Mouse (Mus musculus): ENCODE measurements around the gene Heg1. TPM values are rescaled to one million over a fixed set of nuclear protein-coding genes. Genes with fewer than 3 reads are reported as not detected.
A peak's percentile ranks its signal among the peaks of the same experiment; 100 is the strongest.

Heg1 gene
- polyA plus RNA-seq, 1 experiment from 2014 or later = 25.4 TPM

DNA sequence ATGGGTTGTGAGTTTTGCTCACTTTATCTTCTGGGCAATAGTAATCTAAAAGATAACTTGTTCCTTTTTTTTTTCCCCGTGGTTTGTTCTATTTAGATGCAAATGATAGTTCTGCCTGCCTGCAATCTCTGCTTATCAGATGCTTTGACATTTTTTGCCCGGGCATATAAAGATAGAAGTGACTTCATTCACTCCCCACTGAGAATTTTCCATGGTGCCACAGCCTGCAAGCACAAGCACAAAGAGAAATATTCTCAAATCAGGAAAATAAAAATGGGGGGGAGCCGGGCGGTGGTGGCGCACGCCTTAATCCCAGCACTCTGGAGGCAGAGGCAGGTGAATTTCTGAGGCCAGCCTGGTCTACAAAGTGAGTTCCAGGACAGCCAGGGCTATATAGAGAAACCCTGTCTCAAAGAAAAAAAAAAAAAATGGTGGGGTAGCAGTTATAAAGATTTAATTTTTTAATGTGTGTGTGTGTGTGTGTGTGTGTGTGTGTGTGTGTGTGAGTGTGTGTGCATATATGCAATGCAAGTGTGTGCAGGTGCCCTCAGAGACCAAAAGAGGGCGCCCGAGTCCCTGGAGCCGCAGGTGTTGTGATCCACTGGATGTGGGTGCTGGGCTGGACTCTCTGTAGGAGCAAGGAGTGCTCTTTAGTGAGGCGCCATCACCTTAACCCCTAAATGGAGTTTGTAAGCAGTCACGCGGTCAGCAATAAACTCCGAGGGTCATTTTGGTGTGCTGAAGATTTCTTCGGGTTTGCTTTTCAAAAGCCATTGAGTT lies 22.1 kb downstream of the Heg1 start:
- H3K9me3 ChIP-seq (ENCODE audit: low read depth, low read length) = no peaks in the 10 kb centered on the region
- DNase-seq (no peak), ATAC-seq (ENCODE audit: insufficient read depth) (no peak)
- H3K27ac ChIP-seq (ENCODE audit: low read depth) = no peak overlapping the region
- H3K4me2 ChIP-seq = no peak overlapping the region
- H3K4me3 ChIP-seq (ENCODE audit: low read depth, low read length) = no peak overlapping the region
- no peak overlapping the region for H3K9ac ChIP-seq
- WGBS = 94% methylated on average over 14 of the region's 14 CpGs
- H3K27me3 ChIP-seq (ENCODE audit: insufficient read depth, low read length) = no peaks in the 10 kb centered on the region
- H3K36me3 ChIP-seq (ENCODE audit: insufficient read depth) = peaks cover 15% of the 10 kb centered on the region
- H3K4me1 ChIP-seq (ENCODE audit: insufficient read depth) = no peaks in the 10 kb centered on the region
- TF ChIP-seq CTCF (IDR thresholded peaks at IDR 0.05; ENCODE audit: low read depth) = no peak

GRCm38 (mm10) chr16:33708031-33708430 lies 23.9 kb downstream of the Heg1 start:
- H3K4me2 ChIP-seq = no peak overlapping the region
- no peak for ATAC-seq (ENCODE audit: insufficient read depth)
- DNase-seq = no peak
- no peak for TF ChIP-seq CTCF (IDR thresholded peaks at IDR 0.05; ENCODE audit: low read depth)
- no peak overlapping the region for H3K4me3 ChIP-seq (ENCODE audit: low read depth, low read length)
- peaks cover 23% of the 10 kb centered on the region for H3K36me3 ChIP-seq (ENCODE audit: insufficient read depth)
- 87% methylated on average over 10 of the region's 10 CpGs for WGBS
- H3K27me3 ChIP-seq (ENCODE audit: insufficient read depth, low read length) = no peaks in the 10 kb centered on the region
- no peaks in the 10 kb centered on the region for H3K9me3 ChIP-seq (ENCODE audit: low read depth, low read length)
- H3K27ac ChIP-seq (ENCODE audit: low read depth) = no peak overlapping the region
- no peaks in the 10 kb centered on the region for H3K4me1 ChIP-seq (ENCODE audit: insufficient read depth)
- H3K9ac ChIP-seq = no peak overlapping the region

DNA sequence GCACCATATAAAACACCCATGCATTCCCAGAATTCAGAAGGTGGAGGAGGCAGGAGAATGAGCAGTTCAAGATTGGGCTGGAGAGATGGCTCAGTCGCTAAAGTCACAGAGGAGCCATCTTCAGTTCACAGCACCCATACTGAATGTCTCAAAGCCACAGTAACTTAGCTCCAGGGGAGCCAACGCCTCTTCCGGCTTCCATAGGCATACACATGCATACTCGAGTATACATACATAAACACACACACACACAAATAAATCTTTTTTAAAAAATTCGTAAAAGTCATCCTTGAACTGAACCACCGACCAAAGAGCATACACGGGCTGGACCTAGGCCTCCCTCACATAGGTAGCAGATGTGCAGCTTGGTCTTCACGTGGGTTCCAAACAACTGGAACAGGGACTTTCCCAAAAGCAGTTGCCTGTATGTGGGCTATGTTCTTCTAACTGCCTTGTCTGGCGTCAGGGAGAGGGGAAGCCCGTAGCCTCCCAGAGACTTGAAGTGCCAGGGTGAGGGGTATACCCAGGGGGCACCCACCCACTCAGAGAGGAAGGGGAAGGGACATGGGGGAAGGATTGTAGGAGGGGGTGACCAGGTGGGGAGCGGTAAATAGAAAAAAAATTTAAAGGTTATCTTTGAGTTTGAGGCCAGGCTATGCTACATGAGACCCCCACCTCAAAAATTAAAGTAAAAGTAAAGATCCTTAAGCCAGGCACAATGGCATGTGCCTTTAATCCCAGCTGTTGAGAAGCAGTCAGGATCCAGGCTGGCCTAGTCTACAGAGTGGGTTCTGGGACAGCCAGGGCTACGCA lies 24.6 kb downstream of the Heg1 start:
- no peak for TF ChIP-seq CTCF (IDR thresholded peaks at IDR 0.05; ENCODE audit: low read depth)
- H3K36me3 ChIP-seq (ENCODE audit: insufficient read depth) = peaks cover 25% of the 10 kb centered on the region
- no peak for DNase-seq
- H3K4me1 ChIP-seq (ENCODE audit: insufficient read depth) = no peaks in the 10 kb centered on the region
- WGBS = 91% methylated on average over 12 of the region's 12 CpGs
- no peak for ATAC-seq (ENCODE audit: insufficient read depth)
- H3K9ac ChIP-seq = no peak overlapping the region
- no peaks in the 10 kb centered on the region for H3K9me3 ChIP-seq (ENCODE audit: low read depth, low read length)
- H3K4me2 ChIP-seq = no peak overlapping the region
- H3K27me3 ChIP-seq (ENCODE audit: insufficient read depth, low read length) = no peaks in the 10 kb centered on the region
- H3K4me3 ChIP-seq (ENCODE audit: low read depth, low read length) = no peak overlapping the region
- H3K27ac ChIP-seq (ENCODE audit: low read depth) = no peak overlapping the region

- Histone ChIP-seq H3K9me3 (ENCODE audit: low read depth, low read length) (no peaks in the 10 kb centered on the region), H3K27ac (ENCODE audit: low read depth) (no peak overlapping the region), H3K4me3 (ENCODE audit: low read depth, low read length) (peak overlapping the region; percentile 23), H3K4me2 (peak overlapping the region; percentile 48), H3K9ac (0 out of 2 replicates have a peak overlapping the region, but pooled peaks have one; percentile 5), H3K27me3 (ENCODE audit: insufficient read depth, low read length) (no peaks in the 10 kb centered on the region), H3K36me3 (ENCODE audit: insufficient read depth) (peaks cover 21% of the 10 kb centered on the region), H3K4me1 (ENCODE audit: insufficient read depth) (peaks cover 5% of the 10 kb centered on the region; the same call in 1 of the 2 replicates)
- peak; percentile 91 for DNase-seq
- peak; percentile 43 for TF ChIP-seq CTCF (IDR thresholded peaks at IDR 0.05; ENCODE audit: low read depth)
- ATAC-seq (ENCODE audit: insufficient read depth) = peak; percentile 88
- 7% methylated on average over 13 of the region's 13 CpGs for WGBS
Observed at GRCm38 (mm10) chr16:33714271-33714670, 30.1 kb downstream of the Heg1 start.

DNA sequence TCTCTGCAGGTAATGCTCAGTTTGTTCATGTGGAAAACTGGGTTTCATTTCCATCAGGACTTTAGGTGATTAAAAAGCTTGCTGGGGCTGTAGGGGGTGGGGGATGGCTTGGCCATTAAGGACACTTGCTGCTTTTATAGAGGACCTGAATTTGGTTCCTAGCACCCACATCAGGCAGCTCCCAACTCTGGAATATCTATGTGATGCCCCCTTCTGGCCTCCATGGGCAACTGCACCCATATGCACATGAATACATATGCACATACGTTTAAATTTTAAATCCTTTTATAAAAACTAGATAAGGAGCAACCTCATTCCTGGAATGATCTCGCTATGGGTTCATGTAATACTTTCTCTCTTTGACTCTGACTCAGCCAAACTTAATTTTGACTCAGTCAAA lies 39.1 kb downstream of the Heg1 start:
- Histone ChIP-seq H3K27ac (ENCODE audit: low read depth) (no peak overlapping the region), H3K9me3 (ENCODE audit: low read depth, low read length) (peaks cover 4% of the 10 kb centered on the region; the same call in 1 of the 2 replicates), H3K4me1 (ENCODE audit: insufficient read depth) (no peaks in the 10 kb centered on the region), H3K27me3 (ENCODE audit: insufficient read depth, low read length) (no peaks in the 10 kb centered on the region), H3K9ac (no peak overlapping the region), H3K36me3 (ENCODE audit: insufficient read depth) (peaks cover 47% of the 10 kb centered on the region), H3K4me3 (ENCODE audit: low read depth, low read length) (no peak overlapping the region), H3K4me2 (no peak overlapping the region)
- DNase-seq = no peak
- no peak for ATAC-seq (ENCODE audit: insufficient read depth)
- TF ChIP-seq CTCF (IDR thresholded peaks at IDR 0.05; ENCODE audit: low read depth) = no peak
- 98% methylated on average over 2 of the region's 2 CpGs for WGBS

DNA sequence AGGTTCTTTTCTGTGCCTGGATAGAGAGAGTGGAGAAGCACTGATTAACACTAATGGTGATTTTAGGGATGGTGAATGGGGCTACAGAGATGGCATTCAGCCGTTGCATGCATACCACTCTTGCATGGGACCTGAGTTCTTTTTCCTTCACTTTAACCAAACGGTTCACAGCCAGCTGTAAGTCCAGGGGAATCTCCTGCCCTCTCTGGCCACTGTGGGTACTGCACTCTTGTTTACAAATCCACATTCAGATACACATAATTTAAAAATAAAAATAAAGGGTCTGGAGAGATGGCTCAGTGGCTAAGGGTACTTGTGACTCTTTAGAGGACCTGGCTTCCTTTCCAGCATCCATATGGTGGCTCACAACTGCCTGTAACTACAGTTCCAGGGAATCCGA lies 39.8 kb downstream of the Heg1 start:
- H3K4me3 ChIP-seq (ENCODE audit: low read depth, low read length) = no peak overlapping the region
- DNase-seq (no peak), ATAC-seq (ENCODE audit: insufficient read depth) (no peak)
- H3K36me3 ChIP-seq (ENCODE audit: insufficient read depth) = peaks cover 47% of the 10 kb centered on the region
- WGBS = 96% methylated on average over 3 of the region's 3 CpGs
- TF ChIP-seq CTCF (IDR thresholded peaks at IDR 0.05; ENCODE audit: low read depth) = peak; percentile 57
- H3K4me1 ChIP-seq (ENCODE audit: insufficient read depth) = no peaks in the 10 kb centered on the region
- H3K27me3 ChIP-seq (ENCODE audit: insufficient read depth, low read length) = no peaks in the 10 kb centered on the region
- H3K9me3 ChIP-seq (ENCODE audit: low read depth, low read length) = peaks cover 4% of the 10 kb centered on the region; the same call in 1 of the 2 replicates
- H3K9ac ChIP-seq = no peak overlapping the region
- H3K4me2 ChIP-seq = no peak overlapping the region
- H3K27ac ChIP-seq (ENCODE audit: low read depth) = no peak overlapping the region

DNA sequence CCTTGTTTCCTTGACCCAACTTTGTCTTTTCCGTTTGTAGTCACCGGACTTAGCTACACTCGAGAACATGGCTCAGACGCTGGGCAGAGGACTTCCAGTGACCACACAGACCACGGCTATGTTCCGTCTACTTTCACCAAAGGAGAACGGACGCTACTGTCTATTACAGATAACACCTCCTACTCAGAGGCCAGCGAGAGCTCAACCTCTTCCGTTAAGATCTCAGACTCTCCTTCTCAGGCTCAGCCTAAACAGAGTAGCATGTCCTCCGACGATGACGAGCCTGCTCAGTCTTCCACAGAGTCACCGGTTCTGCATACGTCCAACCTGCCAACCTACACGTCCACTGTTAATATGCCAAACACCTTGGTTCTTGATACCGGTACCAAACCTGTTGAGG lies 42.1 kb downstream of the Heg1 start:
- H3K4me1 ChIP-seq (ENCODE audit: insufficient read depth) = no peaks in the 10 kb centered on the region
- no peak overlapping the region for H3K4me2 ChIP-seq
- H3K27me3 ChIP-seq (ENCODE audit: insufficient read depth, low read length) = no peaks in the 10 kb centered on the region
- H3K36me3 ChIP-seq (ENCODE audit: insufficient read depth) = peaks cover 58% of the 10 kb centered on the region
- DNase-seq (no peak), ATAC-seq (ENCODE audit: insufficient read depth) (no peak)
- no peak overlapping the region for H3K27ac ChIP-seq (ENCODE audit: low read depth)
- peaks cover 4% of the 10 kb centered on the region; the same call in 1 of the 2 replicates for H3K9me3 ChIP-seq (ENCODE audit: low read depth, low read length)
- TF ChIP-seq CTCF (IDR thresholded peaks at IDR 0.05; ENCODE audit: low read depth) = no peak
- no peak overlapping the region for H3K9ac ChIP-seq
- H3K4me3 ChIP-seq (ENCODE audit: low read depth, low read length) = no peak overlapping the region
- WGBS = 92% methylated on average over 17 of the region's 17 CpGs

All from lung, embryonic 14.5 days (tissue).